Mouse (Mus musculus) MEL (cell line): ENCODE data around the gene Catip.

Experiments used
- BHLHE40 ChIP-seq: IDR thresholded peaks from 2 replicates; pipeline ENCODE4 v1.6.1; 2012; ENCODE audit warnings: low read depth, mild to moderate bottlenecking, inconsistent platforms, low read length, improper control_type of control experiment, borderline replicate concordance
- CTCF ChIP-seq, 3 experiments: IDR thresholded peaks in 2 of 3; conservative IDR thresholded peaks in 1 of 3; 2 replicates each; pipeline ENCODE4 v1.5.1; 2011 to 2012; ENCODE audit warnings: low read length in 3 of 3, low read depth in 2 of 3, mild to moderate bottlenecking in 2 of 3, improper control_type of control experiment in 1 of 3, inconsistent platforms in 1 of 3, mixed read lengths in 1 of 3, moderate library complexity in 1 of 3; ENCODE audit not compliant: control insufficient read depth in 1 of 3, insufficient read depth in 1 of 3, poor library complexity in 1 of 3, severe bottlenecking in 1 of 3
- MAFK ChIP-seq: IDR thresholded peaks from 2 replicates; pipeline ENCODE4 v1.6.1; 2011; ENCODE audit warnings: low read depth, mild to moderate bottlenecking, low read length, improper control_type of control experiment, borderline replicate concordance
- MAX ChIP-seq: IDR thresholded peaks from 2 replicates; pipeline ENCODE4 v1.6.1; 2011; ENCODE audit warnings: low read length, improper control_type of control experiment
- MEF2A ChIP-seq: IDR thresholded peaks from 2 replicates; pipeline ENCODE4 v1.6.1; 2014; ENCODE audit warnings: low read depth, mild to moderate bottlenecking, inconsistent platforms, low read length, improper control_type of control experiment; ENCODE audit not compliant: poor library complexity, insufficient replicate concordance, severe bottlenecking; ENCODE audit errors: extremely low read depth
- NELFE ChIP-seq: IDR thresholded peaks from 2 replicates; pipeline ENCODE4 v1.6.1; 2011; ENCODE audit warnings: low read depth, low read length, improper control_type of control experiment
- NRF1 ChIP-seq: IDR thresholded peaks from 2 replicates; pipeline ENCODE4 v1.6.1; 2014; ENCODE audit warnings: low read depth, mild to moderate bottlenecking, inconsistent platforms, low read length, improper control_type of control experiment, moderate library complexity; ENCODE audit not compliant: poor library complexity, insufficient read depth, severe bottlenecking
- POLR2A ChIP-seq, 2 experiments: IDR thresholded peaks; 2 replicates each; pipeline ENCODE4 v1.6.1; 2011 to 2012; ENCODE audit warnings: low read length in 2 of 2, mild to moderate bottlenecking in 2 of 2, control low read depth in 1 of 2, improper control_type of control experiment in 1 of 2, low read depth in 1 of 2, moderate library complexity in 1 of 2; ENCODE audit not compliant: control insufficient read depth in 1 of 2, insufficient read depth in 1 of 2, poor library complexity in 1 of 2
- RCOR1 ChIP-seq: IDR thresholded peaks from 2 replicates; pipeline ENCODE4 v1.6.1; 2012; ENCODE audit warnings: low read depth, mild to moderate bottlenecking, inconsistent platforms, low read length, improper control_type of control experiment
- UBTF ChIP-seq: IDR thresholded peaks from 2 replicates; pipeline ENCODE4 v1.6.1; 2012; ENCODE audit warnings: low read depth, mild to moderate bottlenecking, inconsistent platforms, low read length, improper control_type of control experiment, moderate library complexity, borderline replicate concordance; ENCODE audit not compliant: insufficient read depth
- USF1 ChIP-seq: IDR thresholded peaks from 2 replicates; pipeline ENCODE4 v1.6.1; 2014; ENCODE audit warnings: low read depth, mild to moderate bottlenecking, inconsistent platforms, low read length, improper control_type of control experiment, moderate library complexity
- ZNF384 ChIP-seq: IDR thresholded peaks from 2 replicates; pipeline ENCODE4 v1.6.1; 2012; ENCODE audit warnings: low read depth, mild to moderate bottlenecking, inconsistent platforms, low read length, improper control_type of control experiment

DNA sequence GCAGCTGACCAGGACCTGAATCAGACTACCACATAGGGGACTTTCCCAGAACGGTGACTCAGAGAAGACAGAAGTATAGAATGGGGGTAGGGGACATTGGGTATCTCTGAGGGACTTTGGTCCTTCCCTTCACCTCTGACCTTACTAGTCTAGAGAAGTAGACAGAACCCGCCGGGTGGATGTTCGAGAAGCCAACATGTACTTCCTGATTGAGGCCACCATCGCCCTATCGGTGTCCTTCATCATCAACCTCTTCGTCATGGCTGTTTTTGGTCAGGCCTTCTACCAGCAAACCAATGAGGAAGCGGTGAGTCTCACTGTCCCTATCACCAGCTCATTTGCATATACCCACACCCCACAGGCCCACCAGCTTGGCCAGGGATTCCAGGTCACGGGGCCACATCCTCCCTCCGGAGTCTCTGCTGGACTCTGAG is 19.7 kb downstream of the Catip start:
- TF ChIP-seq RCOR1 (no peak), USF1 (no peak), CTCF (IDR thresholded peaks at IDR 0.05 in 2 of 3, conservative IDR thresholded peaks at IDR 0.05 in 1 of 3; ENCODE audit: control insufficient read depth in 1 of 3, insufficient read depth in 1 of 3, low read depth in 2 of 3, low read length in 3 of 3, poor library complexity in 1 of 3, severe bottlenecking in 1 of 3) (no peak), BHLHE40 (no peak), NELFE (no peak), ZNF384 (no peak), MAFK (no peak), UBTF (no peak), NRF1 (no peak), POLR2A (IDR thresholded peaks at IDR 0.05; ENCODE audit: control insufficient read depth in 1 of 2, insufficient read depth in 1 of 2, low read depth in 1 of 2, low read length in 2 of 2, poor library complexity in 1 of 2) (no peak), MEF2A (no peak), MAX (no peak)
